8 mouse cellular contexts compared by ENCODE assay signal in the genomic region with DNA sequence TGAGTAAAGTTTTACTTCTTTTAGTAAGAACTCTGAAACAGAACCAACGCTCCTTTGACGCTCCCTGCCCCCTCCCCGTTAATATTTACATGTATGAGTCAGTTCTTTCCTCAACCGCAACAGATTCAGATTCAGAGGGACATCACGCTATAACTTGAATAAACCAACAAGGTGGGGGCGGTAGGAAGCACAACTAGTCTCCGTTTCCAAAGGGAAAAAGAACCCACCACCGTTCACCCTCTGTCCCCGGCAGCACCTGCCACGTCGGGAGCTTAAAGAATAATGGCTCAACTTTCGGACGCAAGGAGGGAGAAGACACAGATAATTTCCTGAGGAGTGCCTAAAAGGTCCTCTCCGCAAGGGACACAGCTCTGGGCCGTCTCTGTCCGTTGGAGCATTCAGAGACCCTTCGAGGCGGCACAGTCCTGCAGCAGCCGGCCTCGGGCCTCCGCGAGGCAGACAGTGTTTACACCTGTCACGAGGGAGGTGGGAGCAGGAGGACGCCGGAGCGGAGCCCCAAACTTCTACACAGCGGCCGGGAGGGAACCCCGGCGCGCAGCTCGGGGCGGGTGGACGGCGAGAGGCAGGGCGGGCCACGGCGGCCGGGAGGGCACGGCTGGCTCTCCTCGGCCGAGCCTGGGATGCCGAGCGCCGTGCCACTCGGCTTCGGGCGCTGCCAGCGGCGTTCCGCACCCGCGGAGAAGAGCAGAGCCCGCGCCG. TPM values are rescaled to one million over a fixed set of nuclear protein-coding genes. Genes with fewer than 3 reads are reported as not detected.
A peak's percentile ranks its signal among the peaks of the same experiment; 100 is the strongest.
DNase-seq lines count a peak whose midpoint lies in the region; ATAC-seq and TF ChIP-seq lines count a peak whose summit lies in the region.

No protein-coding gene starts in this region.

- WGBS in embryonic facial prominence, embryonic 11.5 days, result under 1% methylated on average over 56 of the region's 56 CpGs
- WGBS in kidney, postnatal 0 days, result under 1% methylated on average over 52 of the region's 56 CpGs
- WGBS in neural tube, embryonic 12.5 days, result under 1% methylated on average over 56 of the region's 56 CpGs

- peak overlapping the region; percentile 97 for H3K4me3 ChIP-seq in embryonic facial prominence, embryonic 11.5 days (ENCODE audit: low read depth, low read length)
- peak overlapping the region; percentile 95 for H3K4me3 ChIP-seq in kidney, postnatal 0 days (replicated peaks; ENCODE audit: low read depth, low read length)
- H3K4me3 ChIP-seq in neural tube, embryonic 12.5 days, result peak overlapping the region; percentile 96

- peak; percentile 70 for DNase-seq in 3T3-L1 (ENCODE audit: low read depth, low spot score)
- DNase-seq in Muller cell, postnatal 12 days (ENCODE audit: inconsistent ontology term), result peak; percentile 70
- peak; percentile 43 for DNase-seq in embryonic facial prominence, embryonic 11.5 days (ENCODE audit: low spot score)
- peak; percentile 15 to 28 for DNase-seq in heart, adult 9 months (ENCODE audit: low spot score in 2 of 2)
- peak; percentile 56 for DNase-seq in kidney, postnatal 0 days (ENCODE audit: low spot score)
- DNase-seq in lung, adult 18-20 months, result peak; percentile 44 to 46
- DNase-seq in thymus, postnatal 10 days (ENCODE audit: low spot score in 2 of 2), result peak; percentile 56 to 58

- ATAC-seq in embryonic facial prominence, embryonic 11.5 days (replicated peaks; ENCODE audit: insufficient number of reproducible peaks, low FRiP score, low TSS enrichment, low read depth), result peak; percentile 34
- peak; percentile 65 for ATAC-seq in kidney, postnatal 0 days (replicated peaks; ENCODE audit: low FRiP score, low read depth)
- ATAC-seq in neural tube, embryonic 12.5 days (ENCODE audit: low FRiP score, low read depth), result peak; percentile 60

- H3K27ac ChIP-seq in embryonic facial prominence, embryonic 11.5 days (replicated peaks; ENCODE audit: low read depth, low read length), result peak overlapping the region; percentile 81
- H3K27ac ChIP-seq in kidney, postnatal 0 days, result peak overlapping the region; percentile 99
- H3K27ac ChIP-seq in neural tube, embryonic 12.5 days, result peak overlapping the region; percentile 81

- H3K36me3 ChIP-seq in embryonic facial prominence, embryonic 11.5 days (replicated peaks; ENCODE audit: control insufficient read depth, insufficient read depth, low read depth, low read length), result no peaks in the 10 kb centered on the region
- no peaks in the 10 kb centered on the region for H3K36me3 ChIP-seq in kidney, postnatal 0 days (ENCODE audit: insufficient read depth, low read length)
- no peaks in the 10 kb centered on the region for H3K36me3 ChIP-seq in neural tube, embryonic 12.5 days

- no peak for TF ChIP-seq CTCF in kidney, postnatal 0 days (IDR thresholded peaks at IDR 0.05; ENCODE audit: low read depth)

- H3K4me1 ChIP-seq in embryonic facial prominence, embryonic 11.5 days (ENCODE audit: control insufficient read depth, insufficient read depth, low read length), result no peaks in the 10 kb centered on the region
- no peaks in the 10 kb centered on the region for H3K4me1 ChIP-seq in kidney, postnatal 0 days (replicated peaks; ENCODE audit: insufficient read depth, low read length)
- H3K4me1 ChIP-seq in neural tube, embryonic 12.5 days, result peaks cover 6% of the 10 kb centered on the region; the same call in 1 of the 2 replicates

- no peaks in the 10 kb centered on the region for H3K27me3 ChIP-seq in embryonic facial prominence, embryonic 11.5 days (ENCODE audit: control insufficient read depth, insufficient read depth, low read length)
- H3K27me3 ChIP-seq in kidney, postnatal 0 days (ENCODE audit: insufficient read depth, low read length), result no peaks in the 10 kb centered on the region
- H3K27me3 ChIP-seq in neural tube, embryonic 12.5 days (replicated peaks), result no peaks in the 10 kb centered on the region

- peak overlapping the region; percentile 89 for H3K4me2 ChIP-seq in embryonic facial prominence, embryonic 11.5 days (ENCODE audit: low read depth, low read length)
- H3K4me2 ChIP-seq in kidney, postnatal 0 days (ENCODE audit: low read length), result peak overlapping the region; percentile 88
- H3K4me2 ChIP-seq in neural tube, embryonic 12.5 days (replicated peaks), result peak overlapping the region; percentile 68

- H3K9me3 ChIP-seq in embryonic facial prominence, embryonic 11.5 days (replicated peaks; ENCODE audit: control insufficient read depth, low read length), result no peaks in the 10 kb centered on the region
- H3K9me3 ChIP-seq in kidney, postnatal 0 days (replicated peaks; ENCODE audit: low read length), result no peaks in the 10 kb centered on the region
- no peaks in the 10 kb centered on the region for H3K9me3 ChIP-seq in neural tube, embryonic 12.5 days

- peak overlapping the region; percentile 69 for H3K9ac ChIP-seq in embryonic facial prominence, embryonic 11.5 days (replicated peaks; ENCODE audit: low read length)
- peak overlapping the region; percentile 94 for H3K9ac ChIP-seq in kidney, postnatal 0 days (ENCODE audit: low read depth, low read length)
- peak overlapping the region; percentile 91 for H3K9ac ChIP-seq in neural tube, embryonic 12.5 days

RNA-seq across cellular contexts. Expression of a gene that starts 0.7 kb away (rescaled TPM):
- 21.4 and 22.1 TPM in 2 replicates for polyA plus RNA-seq in embryonic facial prominence, embryonic 11.5 days (2014; fragmentation: Nextera tagmentation; extraction: Ambion mirVana)
- polyA plus RNA-seq in kidney, postnatal 0 days (2015; fragmentation: Nextera tagmentation; extraction: Ambion mirVana), result 25.1 and 25.4 TPM in 2 replicates
- 34.0 and 35.0 TPM in 2 replicates for polyA plus RNA-seq in neural tube, embryonic 12.5 days (2016; fragmentation: Nextera tagmentation; extraction: Ambion mirVana)

Comparison
In these comparisons a context has a peak if more than half of its experiments do, and no peak if none do; other contexts are left out.
1. Peak in every context shown above with its lines: DNase-seq, ATAC-seq, H3K4me3 ChIP-seq and H3K27ac ChIP-seq.